Mouse (Mus musculus): ENCODE measurements around the gene Psd. TPM values are rescaled to one million over a fixed set of nuclear protein-coding genes. Genes with fewer than 3 reads are reported as not detected.
A peak's percentile ranks its signal among the peaks of the same experiment; 100 is the strongest.

Psd gene
- total RNA-seq, 2 experiments from 2014 or later: 0.14 to 0.36 TPM

DNA sequence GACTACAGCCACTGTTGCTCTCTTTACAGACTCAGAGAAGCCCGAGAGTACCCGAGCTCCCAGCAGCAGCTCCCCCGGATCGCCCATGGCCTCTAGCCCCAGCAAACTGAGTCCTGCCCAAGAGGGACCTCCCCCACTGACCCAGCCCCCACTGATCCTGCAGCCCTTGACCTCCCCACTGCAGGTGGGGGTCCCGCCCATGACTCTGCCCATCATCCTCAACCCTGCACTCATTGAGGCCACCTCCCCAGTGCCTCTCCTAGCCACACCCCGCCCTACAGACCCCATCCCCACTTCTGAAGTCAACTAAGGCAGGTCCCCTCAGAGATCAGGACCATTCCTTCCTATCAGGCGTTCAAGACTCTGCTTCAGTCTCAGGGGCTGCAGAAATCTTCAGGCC, 41.3 kb downstream of the Psd start:
- DNase-seq: no peak
- intact Hi-C loops (cut with DNase I): no loop called here
- Histone ChIP-seq H3K4me3 (no peak overlapping the region), H3K27ac (no peak overlapping the region)
- no peak for TF ChIP-seq CTCF (IDR thresholded peaks at IDR 0.05)

DNA sequence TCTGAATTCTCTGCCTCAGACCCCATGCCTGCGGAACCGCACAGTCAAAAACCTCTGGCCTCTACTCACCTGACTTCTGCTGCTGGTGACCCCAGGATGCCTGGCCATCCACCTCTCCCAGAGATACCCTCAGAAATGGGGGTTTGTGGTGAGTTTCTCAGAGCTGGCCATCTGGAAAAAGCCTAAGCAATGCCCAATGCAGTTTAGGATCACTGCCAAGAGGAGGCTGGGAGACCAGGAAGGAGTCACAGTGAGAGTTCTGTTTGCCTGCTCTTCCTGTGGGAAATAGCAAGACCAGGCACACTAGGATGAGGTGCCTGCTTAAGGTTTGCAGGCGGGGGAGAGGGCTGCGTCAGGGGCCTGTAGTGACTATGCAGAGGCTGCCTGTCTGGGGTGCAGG, 42.3 kb downstream of the Psd start:
- Histone ChIP-seq H3K27ac (no peak overlapping the region), H3K4me3 (no peak overlapping the region)
- no peak for DNase-seq
- intact Hi-C loops (cut with DNase I): no loop called here
- no peak for TF ChIP-seq CTCF (IDR thresholded peaks at IDR 0.05)

GRCm38 (mm10) chr19:46282081-46282849, 44.7 kb downstream of the Psd start:
- no peak; the same call in 1 of the 2 replicates for TF ChIP-seq CTCF (IDR thresholded peaks at IDR 0.05)
- no peak for DNase-seq
- H3K4me3 ChIP-seq: no peak overlapping the region
- H3K27ac ChIP-seq: no peak overlapping the region
- intact Hi-C loops (cut with DNase I): no loop called here

DNA sequence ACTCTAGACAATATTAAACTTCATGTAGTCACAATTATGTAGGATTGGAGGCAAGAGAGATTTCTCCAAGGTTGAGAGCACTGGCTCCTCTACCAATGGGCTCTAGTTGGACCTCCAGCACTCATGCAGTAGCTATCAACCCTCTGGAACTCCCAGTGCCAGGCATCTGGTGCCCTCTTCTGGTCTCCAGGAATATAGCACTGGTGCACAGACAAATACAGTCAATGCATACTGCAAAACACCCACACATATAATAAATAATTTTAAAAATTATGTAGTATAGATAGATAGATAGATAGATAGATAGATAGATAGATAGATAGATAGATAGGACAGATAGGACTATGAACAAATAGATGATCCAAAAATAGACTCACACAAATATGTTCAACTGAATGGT, 51.6 kb downstream of the Psd start:
- intact Hi-C loops (cut with DNase I): no loop called here
- DNase-seq: no peak

GRCm38 (mm10) chr19:46264762-46265161, 62.2 kb downstream of the Psd start:
- no peak for TF ChIP-seq CTCF (IDR thresholded peaks at IDR 0.05)
- intact Hi-C loops (cut with DNase I): no loop called here
- DNase-seq: no peak
- no peak overlapping the region for H3K4me3 ChIP-seq
- no peak overlapping the region for H3K27ac ChIP-seq

More for the DNA sequence above, 51.6 kb downstream of the Psd start:
- peak; percentile 58 for TF ChIP-seq CTCF (IDR thresholded peaks at IDR 0.05)
- Histone ChIP-seq H3K4me3 (no peak overlapping the region), H3K27ac (no peak overlapping the region)

Small RNAs within 50 kb of the gene (microRNA-seq; reads per million reads assigned to microRNA genes)
- gene Mir146b: not detected

Other genes with a start within 250 kb of the Psd start
- gene Elovl3, start 195.3 kb downstream of the Psd start, total RNA-seq (2021): not detected
- 10 to 100 TPM in 1 of 2 experiments, 1 to 10 TPM in 1; 4.6 to 15.1 TPM for gene Pitx3, start 178.8 kb downstream of the Psd start, total RNA-seq (2021)
- gene Gbf1, start 174.6 kb downstream of the Psd start, total RNA-seq (2021): 10 to 100 TPM; 47.4 to 59.0 TPM
- 1 to 10 TPM; 8.2 to 8.5 TPM for gene Nfkb2, start 22.8 kb downstream of the Psd start, total RNA-seq (2021)
- gene Fbxl15, start 1.0 kb upstream of the Psd start, total RNA-seq (2021): 1 to 10 TPM; 2.9 to 3.8 TPM
- gene Cuedc2, start 11.5 kb upstream of the Psd start, total RNA-seq (2021): 10 to 100 TPM; 58.2 to 67.6 TPM
- 1 to 10 TPM in 1 of 2 experiments, under 1 TPM in 1; 0.82 to 1.2 TPM for gene Mfsd13a, start 14.0 kb upstream of the Psd start, total RNA-seq (2021)
- gene 2310034G01Rik, start 23.1 kb upstream of the Psd start, total RNA-seq (2021): under 1 TPM; 0.17 to 0.18 TPM
- 10 to 100 TPM; 59.8 to 61.0 TPM for gene Actr1a, start 68.6 kb upstream of the Psd start, total RNA-seq (2021)
- 1 to 10 TPM; 5.1 to 6.1 TPM for gene Sufu, start 69.7 kb upstream of the Psd start, total RNA-seq (2021)
- gene Trim8, start 174.5 kb upstream of the Psd start, total RNA-seq (2021): 10 to 100 TPM; 20.2 to 20.7 TPM
- gene Arl3, start 246.0 kb upstream of the Psd start, total RNA-seq (2021): 10 to 100 TPM; 64.0 to 67.7 TPM
- gene Sfxn2, start 246.2 kb upstream of the Psd start, total RNA-seq (2021): 1 to 10 TPM; 3.2 to 3.7 TPM

Data from gastrocnemius, adult 2 months (tissue).